Mouse (Mus musculus): ENCODE results near the gene Lsr. TPM values are rescaled to one million over a fixed set of nuclear protein-coding genes. Genes with fewer than 3 reads are reported as not detected.
"Not testable (repeated sequence)": the region's sequence is repeated elsewhere in the genome, so short reads cannot be mapped to it uniquely, and the experiment has no call there.

The Lsr gene
- total and polyA plus RNA-seq, 2 experiments from 2014 or later, result 23.9 to 30.3 TPM

GRCm38 (mm10) chr7:30952441-30953265, 20.6 kb downstream of the Lsr start:
- no peak for TF ChIP-seq CTCF (IDR thresholded peaks at IDR 0.05)
- Histone ChIP-seq H3K4me1 (ENCODE audit: insufficient read depth, low read length) (peaks cover under 1% of the 10 kb centered on the region; the same call in 1 of the 2 replicates), H3K27ac (ENCODE audit: low read depth, low read length) (no peak overlapping the region), H3K9me3 (ENCODE audit: low read length) (no peaks in the 10 kb centered on the region), H3K4me3 (ENCODE audit: low read depth, low read length) (no peak overlapping the region), H3K27me3 (ENCODE audit: insufficient read depth, low read length) (no peaks in the 10 kb centered on the region), H3K9ac (replicated peaks; ENCODE audit: low read length, poor library complexity, severe bottlenecking) (no peak overlapping the region), H3K36me3 (ENCODE audit: insufficient read depth, low read length) (peaks cover 27% of the 10 kb centered on the region), H3K4me2 (ENCODE audit: low read depth, low read length, poor library complexity, severe bottlenecking) (no peak overlapping the region)
- no peak for ATAC-seq (ENCODE audit: low FRiP score)
- WGBS, result 94% methylated on average over 16 of the region's 16 CpGs
- no peak for DNase-seq (ENCODE audit: low spot score)

DNA sequence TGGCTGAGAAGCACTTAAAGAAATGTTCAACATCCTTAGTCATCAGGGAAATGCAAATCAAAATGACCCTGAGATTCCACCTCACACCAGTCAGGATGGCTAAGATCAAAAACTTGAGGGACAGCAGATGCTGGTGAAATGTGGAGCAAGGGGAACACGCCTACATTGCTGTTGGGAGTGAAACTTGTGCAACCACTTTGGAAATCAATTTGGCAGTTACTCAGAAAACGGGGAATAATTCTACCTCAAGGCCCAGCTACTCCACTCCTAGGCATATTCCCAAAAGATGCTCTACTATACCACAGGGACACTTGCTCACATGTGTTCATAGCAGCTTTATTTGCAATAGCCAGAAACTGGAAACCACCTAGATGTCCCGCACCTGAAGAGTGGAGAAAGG, 23.4 kb downstream of the Lsr start:
- not testable (repeated sequence) for H3K4me1 ChIP-seq (ENCODE audit: insufficient read depth, low read length); H3K4me2 ChIP-seq (ENCODE audit: low read depth, low read length, poor library complexity, severe bottlenecking); H3K9ac ChIP-seq (replicated peaks; ENCODE audit: low read length, poor library complexity, severe bottlenecking); H3K4me3 ChIP-seq (ENCODE audit: low read depth, low read length); H3K9me3 ChIP-seq (ENCODE audit: low read length); ATAC-seq (ENCODE audit: low FRiP score); H3K27me3 ChIP-seq (ENCODE audit: insufficient read depth, low read length); H3K27ac ChIP-seq (ENCODE audit: low read depth, low read length); DNase-seq (ENCODE audit: low spot score)
- H3K36me3 ChIP-seq (ENCODE audit: insufficient read depth, low read length), result peaks cover 26% of the 10 kb centered on the region
- 92% methylated on average over 3 of the region's 3 CpGs for WGBS

- H3K4me1 ChIP-seq (ENCODE audit: insufficient read depth, low read length), result no peaks in the 10 kb centered on the region
- no peak for ATAC-seq (ENCODE audit: low FRiP score)
- 98% methylated on average over 7 of the region's 7 CpGs for WGBS
- no peak for DNase-seq (ENCODE audit: low spot score)
- H3K27me3 ChIP-seq (ENCODE audit: insufficient read depth, low read length), result no peaks in the 10 kb centered on the region
- no peak overlapping the region for H3K27ac ChIP-seq (ENCODE audit: low read depth, low read length)
- H3K9ac ChIP-seq (replicated peaks; ENCODE audit: low read length, poor library complexity, severe bottlenecking), result no peak overlapping the region
- no peak overlapping the region for H3K4me3 ChIP-seq (ENCODE audit: low read depth, low read length)
- no peaks in the 10 kb centered on the region for H3K9me3 ChIP-seq (ENCODE audit: low read length)
- no peak overlapping the region for H3K4me2 ChIP-seq (ENCODE audit: low read depth, low read length, poor library complexity, severe bottlenecking)
- no peak for TF ChIP-seq CTCF (IDR thresholded peaks at IDR 0.05)
- H3K36me3 ChIP-seq (ENCODE audit: insufficient read depth, low read length), result no peaks in the 10 kb centered on the region; the same call in none of the 2 replicates
These were observed 27.4 kb downstream of the Lsr start for GRCm38 (mm10) chr7:30945876-30946275.

- H3K36me3 ChIP-seq (ENCODE audit: insufficient read depth, low read length); H3K4me2 ChIP-seq (ENCODE audit: low read depth, low read length, poor library complexity, severe bottlenecking); H3K9me3 ChIP-seq (ENCODE audit: low read length); H3K4me3 ChIP-seq (ENCODE audit: low read depth, low read length); H3K27ac ChIP-seq (ENCODE audit: low read depth, low read length); DNase-seq (ENCODE audit: low spot score); H3K4me1 ChIP-seq (ENCODE audit: insufficient read depth, low read length); ATAC-seq (ENCODE audit: low FRiP score); H3K9ac ChIP-seq (replicated peaks; ENCODE audit: low read length, poor library complexity, severe bottlenecking); H3K27me3 ChIP-seq (ENCODE audit: insufficient read depth, low read length): not testable (repeated sequence)
- 96% methylated on average over 7 of the region's 7 CpGs for WGBS
These were observed 27.8 kb downstream of the Lsr start for GRCm38 (mm10) chr7:30945466-30945865.

DNA sequence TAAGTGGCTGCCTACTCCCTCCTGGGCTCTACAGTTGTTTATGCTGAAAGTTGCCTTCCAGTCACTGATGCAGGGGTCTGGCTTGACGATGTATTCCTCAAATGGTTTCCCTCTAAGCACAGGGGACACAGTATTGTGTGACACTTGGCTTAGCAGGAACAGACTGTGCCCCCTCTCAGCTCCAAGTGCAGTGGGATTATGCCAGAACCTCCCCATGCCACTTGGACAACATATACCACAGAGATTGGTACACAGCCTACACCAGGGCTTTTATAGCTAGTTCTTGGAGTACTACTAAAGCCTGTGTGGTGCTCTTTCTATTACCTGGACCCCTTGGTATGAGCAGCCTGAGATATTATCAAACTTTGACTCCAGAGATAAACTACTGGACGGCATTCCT, 28.6 kb downstream of the Lsr start:
- H3K27me3 ChIP-seq (ENCODE audit: insufficient read depth, low read length); DNase-seq (ENCODE audit: low spot score); H3K4me1 ChIP-seq (ENCODE audit: insufficient read depth, low read length); H3K9me3 ChIP-seq (ENCODE audit: low read length); H3K4me3 ChIP-seq (ENCODE audit: low read depth, low read length); H3K9ac ChIP-seq (replicated peaks; ENCODE audit: low read length, poor library complexity, severe bottlenecking); ATAC-seq (ENCODE audit: low FRiP score); H3K36me3 ChIP-seq (ENCODE audit: insufficient read depth, low read length); H3K27ac ChIP-seq (ENCODE audit: low read depth, low read length); H3K4me2 ChIP-seq (ENCODE audit: low read depth, low read length, poor library complexity, severe bottlenecking): not testable (repeated sequence)
- 72% methylated on average over 2 of the region's 2 CpGs for WGBS

DNA sequence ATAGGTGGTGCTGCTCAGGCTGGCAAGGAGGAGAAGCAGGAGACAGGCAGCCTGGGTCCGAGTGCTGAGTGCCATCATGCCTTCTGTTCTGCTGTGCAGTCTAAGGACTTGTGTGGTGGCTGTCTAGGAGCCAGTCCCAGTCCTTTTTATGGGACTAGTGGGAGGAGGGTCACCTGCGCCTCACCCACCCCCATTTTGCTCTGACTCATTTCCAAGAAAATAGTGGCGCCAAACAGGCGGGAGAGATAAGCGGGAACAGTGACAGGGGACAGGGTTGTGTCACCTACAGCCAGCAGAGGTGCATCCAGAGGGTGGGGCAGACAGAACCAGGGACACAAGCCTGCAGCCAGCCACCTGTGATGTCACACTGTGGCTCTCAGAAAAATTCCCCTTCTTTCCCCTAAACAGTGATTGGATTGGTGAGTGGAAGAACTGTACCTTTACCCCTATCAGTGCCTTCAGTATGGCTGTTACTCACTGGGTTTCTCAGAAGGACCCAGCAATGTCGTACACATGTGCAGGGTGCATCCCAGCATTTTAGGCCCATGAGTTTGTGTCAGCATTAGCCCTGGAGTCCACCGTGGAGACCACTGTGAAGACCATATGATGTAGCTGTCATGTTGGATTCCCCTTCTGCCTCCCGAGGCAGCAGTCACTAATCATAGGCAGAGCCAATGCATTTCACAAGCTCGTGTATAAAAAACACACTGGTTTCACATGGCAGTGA, 29.2 kb downstream of the Lsr start, which contains the start of gene Hamp:
Gene Hamp, minus strand, starts transcription at position 124 of the 727 bp plus-strand sequence.
- TF ChIP-seq CTCF (IDR thresholded peaks at IDR 0.05), result no peak
- no peaks in the 10 kb centered on the region for H3K27me3 ChIP-seq (ENCODE audit: insufficient read depth, low read length)
- no peak within 1 kb of the TSS for H3K27ac ChIP-seq (ENCODE audit: low read depth, low read length)
- no peaks in the 10 kb centered on the region for H3K9me3 ChIP-seq (ENCODE audit: low read length)
- H3K4me2 ChIP-seq (ENCODE audit: low read depth, low read length, poor library complexity, severe bottlenecking), result no peak within 1 kb of the TSS
- 70% methylated on average over 9 of the region's 9 CpGs for WGBS
- H3K4me3 ChIP-seq (ENCODE audit: low read depth, low read length), result no peak within 1 kb of the TSS
- H3K36me3 ChIP-seq (ENCODE audit: insufficient read depth, low read length), result no peaks in the 10 kb centered on the region; the same call in 1 of the 2 replicates
- H3K9ac ChIP-seq (replicated peaks; ENCODE audit: low read length, poor library complexity, severe bottlenecking), result no peak within 1 kb of the TSS
- DNase-seq (ENCODE audit: low spot score) (no peak), ATAC-seq (ENCODE audit: low FRiP score) (no peak)
- H3K4me1 ChIP-seq (ENCODE audit: insufficient read depth, low read length), result no peaks in the 10 kb centered on the region

GRCm38 (mm10) chr7:30942365-30942764, 30.9 kb downstream of the Lsr start:
- not testable (repeated sequence) for H3K36me3 ChIP-seq (ENCODE audit: insufficient read depth, low read length); ATAC-seq (ENCODE audit: low FRiP score); H3K4me2 ChIP-seq (ENCODE audit: low read depth, low read length, poor library complexity, severe bottlenecking); H3K27ac ChIP-seq (ENCODE audit: low read depth, low read length); H3K4me3 ChIP-seq (ENCODE audit: low read depth, low read length); H3K9me3 ChIP-seq (ENCODE audit: low read length); H3K4me1 ChIP-seq (ENCODE audit: insufficient read depth, low read length); H3K27me3 ChIP-seq (ENCODE audit: insufficient read depth, low read length); DNase-seq (ENCODE audit: low spot score); H3K9ac ChIP-seq (replicated peaks; ENCODE audit: low read length, poor library complexity, severe bottlenecking)
- WGBS, result 55% methylated on average over 3 of the region's 3 CpGs

DNA sequence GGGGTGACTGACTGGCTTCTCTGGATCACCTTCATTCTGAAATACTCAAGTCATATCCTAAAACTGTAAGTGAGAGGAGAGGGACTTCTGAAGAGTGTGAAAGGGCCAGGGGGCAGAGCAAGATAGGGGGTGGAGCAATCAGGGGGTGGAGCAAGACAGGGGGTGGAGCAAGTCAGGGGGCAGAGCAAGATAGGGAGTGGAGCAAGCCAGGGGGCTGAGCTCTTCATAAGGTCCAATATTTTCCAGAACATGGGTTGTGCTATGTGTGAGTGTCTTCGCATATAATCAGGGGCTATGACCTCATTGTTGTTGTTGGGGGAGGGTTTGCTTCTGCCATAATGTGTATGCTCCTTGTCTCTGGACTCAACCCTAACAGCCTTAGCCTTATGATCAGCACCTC, 33.2 kb downstream of the Lsr start:
- WGBS, result 90% methylated on average over 1 of the region's 1 CpGs
- DNase-seq (ENCODE audit: low spot score), result not testable (repeated sequence)

More for the DNA sequence above, 33.2 kb downstream of the Lsr start:
- not testable (repeated sequence) for H3K27me3 ChIP-seq (ENCODE audit: insufficient read depth, low read length); H3K27ac ChIP-seq (ENCODE audit: low read depth, low read length); H3K36me3 ChIP-seq (ENCODE audit: insufficient read depth, low read length); H3K4me3 ChIP-seq (ENCODE audit: low read depth, low read length); H3K9ac ChIP-seq (replicated peaks; ENCODE audit: low read length, poor library complexity, severe bottlenecking); H3K4me2 ChIP-seq (ENCODE audit: low read depth, low read length, poor library complexity, severe bottlenecking); ATAC-seq (ENCODE audit: low FRiP score); H3K4me1 ChIP-seq (ENCODE audit: insufficient read depth, low read length); H3K9me3 ChIP-seq (ENCODE audit: low read length)
